Mouse (Mus musculus): ENCODE results near the gene Mapkapk5.
"Not testable (repeated sequence)": the region's sequence is repeated elsewhere in the genome, so short reads cannot be mapped to it uniquely, and the experiment has no call there.

Gene Mapkapk5

GRCm38 (mm10) chr5:121564468-121564895 lies 18.8 kb upstream of the Mapkapk5 start:
- peak; percentile 95 for DNase-seq (ENCODE audit: low read depth, low spot score)

- peak; percentile 67 for DNase-seq (ENCODE audit: low read depth, low spot score)
Observed at GRCm38 (mm10) chr5:121562436-121562835, 16.7 kb upstream of the Mapkapk5 start.

GRCm38 (mm10) chr5:121549196-121549595 lies 3.5 kb upstream of the Mapkapk5 start:
- DNase-seq (ENCODE audit: low read depth, low spot score): no peak

GRCm38 (mm10) chr5:121547084-121547483 lies 1.4 kb upstream of the Mapkapk5 start:
- DNase-seq (ENCODE audit: low read depth, low spot score): no peak

GRCm38 (mm10) chr5:121546530-121546895 lies 808 bp upstream of the Mapkapk5 start:
- DNase-seq (ENCODE audit: low read depth, low spot score): peak; percentile 76

GRCm38 (mm10) chr5:121544910-121545792 lies 554 bp downstream of the Mapkapk5 start, which contains the start of the genes Adam1a and Gm42878:
Gene Adam1a, minus strand, starts transcription at chr5:121545482.
Gene Gm42878, minus strand, starts transcription at chr5:121545482.
- DNase-seq (ENCODE audit: low read depth, low spot score): peak; percentile 39

- DNase-seq (ENCODE audit: low read depth, low spot score): no peak
Observed at GRCm38 (mm10) chr5:121543370-121543769, 2.3 kb downstream of the Mapkapk5 start.

- peak; percentile 73 for DNase-seq (ENCODE audit: low read depth, low spot score)
Observed at GRCm38 (mm10) chr5:121541235-121541634, 4.5 kb downstream of the Mapkapk5 start.

- DNase-seq (ENCODE audit: low read depth, low spot score): peak; percentile 79
Observed at GRCm38 (mm10) chr5:121540066-121540465, 5.6 kb downstream of the Mapkapk5 start.

- DNase-seq (ENCODE audit: low read depth, low spot score): no peak
Observed at GRCm38 (mm10) chr5:121537588-121537987, 8.1 kb downstream of the Mapkapk5 start.

- peak; percentile 86 for DNase-seq (ENCODE audit: low read depth, low spot score)
Observed at GRCm38 (mm10) chr5:121536921-121537555, 8.7 kb downstream of the Mapkapk5 start.

- no peak for DNase-seq (ENCODE audit: low read depth, low spot score)
Observed at GRCm38 (mm10) chr5:121535116-121535515, 10.6 kb downstream of the Mapkapk5 start.

- DNase-seq (ENCODE audit: low read depth, low spot score): peak; percentile 86
Observed at GRCm38 (mm10) chr5:121534521-121534920, 11.2 kb downstream of the Mapkapk5 start.

GRCm38 (mm10) chr5:121526961-121527360 lies 18.7 kb downstream of the Mapkapk5 start:
- DNase-seq (ENCODE audit: low read depth, low spot score): peak; percentile 83

- no peak for DNase-seq (ENCODE audit: low read depth, low spot score)
Observed at GRCm38 (mm10) chr5:121526526-121526925, 19.2 kb downstream of the Mapkapk5 start.

- no peak for DNase-seq (ENCODE audit: low read depth, low spot score)
Observed at GRCm38 (mm10) chr5:121525774-121526450, 19.8 kb downstream of the Mapkapk5 start.

GRCm38 (mm10) chr5:121519758-121520157 lies 25.9 kb downstream of the Mapkapk5 start:
- DNase-seq (ENCODE audit: low read depth, low spot score): peak; percentile 48

GRCm38 (mm10) chr5:121518983-121519382 lies 26.7 kb downstream of the Mapkapk5 start:
- DNase-seq (ENCODE audit: low read depth, low spot score): no peak

GRCm38 (mm10) chr5:121510009-121510408 lies 35.7 kb downstream of the Mapkapk5 start:
- no peak for DNase-seq (ENCODE audit: low read depth, low spot score)

GRCm38 (mm10) chr5:121506846-121507245 lies 38.9 kb downstream of the Mapkapk5 start:
- DNase-seq (ENCODE audit: low read depth, low spot score): peak; percentile 59

- DNase-seq (ENCODE audit: low read depth, low spot score): no peak
Observed at GRCm38 (mm10) chr5:121503231-121503630, 42.5 kb downstream of the Mapkapk5 start, which contains the start of gene Adam1b. Gene Adam1b, minus strand, starts transcription at chr5:121503435.

GRCm38 (mm10) chr5:121501424-121501996 lies 44.2 kb downstream of the Mapkapk5 start:
- not testable (repeated sequence) for DNase-seq (ENCODE audit: low read depth, low spot score)
